22 mouse cellular contexts compared by ENCODE assay signal in genomic region chr6:9083851-9084250, GRCm38 (mm10).
A peak's percentile ranks its signal among the peaks of the same experiment; 100 is the strongest.
DNase-seq lines count a peak whose midpoint lies in the region; ATAC-seq lines count a peak whose summit lies in the region.
"Had no signal": no experiment of that assay in that cellular context is flagged by ENCODE, and none has a peak within 500 bp of the region (broad histone marks: within the 10 kb centered on the region; RNA-seq: fewer than 3 reads in every experiment).

No protein-coding gene starts in this region.

- no peak overlapping the region for H3K4me2 ChIP-seq in embryonic facial prominence, embryonic 14.5 days (ENCODE audit: low read depth, low read length)
- H3K4me2 ChIP-seq in hindbrain, embryonic 14.5 days (replicated peaks), result no peak overlapping the region
- H3K4me2 ChIP-seq: embryonic facial prominence, embryonic 12.5 days; forebrain, embryonic 12.5 days; heart, embryonic 11.5 days; heart, embryonic 15.5 days; hindbrain, embryonic 15.5 days had no signal

- no peak overlapping the region for H3K4me3 ChIP-seq in embryonic facial prominence, embryonic 14.5 days (ENCODE audit: low read depth, low read length)
- H3K4me3 ChIP-seq in embryonic facial prominence, embryonic 10.5 days, result no peak overlapping the region
- no peak overlapping the region for H3K4me3 ChIP-seq in limb, embryonic 10.5 days
- no peak overlapping the region for H3K4me3 ChIP-seq in hindbrain, embryonic 14.5 days (replicated peaks; ENCODE audit: low read length)
- H3K4me3 ChIP-seq: embryonic facial prominence, embryonic 12.5 days; forebrain, embryonic 12.5 days; heart, adult 2 months; heart, embryonic 15.5 days; hindbrain, embryonic 10.5 days; hindbrain, embryonic 15.5 days had no signal

- no peak overlapping the region for H3K9ac ChIP-seq in embryonic facial prominence, embryonic 14.5 days (ENCODE audit: low read depth, low read length)
- H3K9ac ChIP-seq in hindbrain, embryonic 14.5 days, result no peak overlapping the region
- H3K9ac ChIP-seq: embryonic facial prominence, embryonic 12.5 days; forebrain, embryonic 12.5 days; heart, embryonic 15.5 days; hindbrain, embryonic 15.5 days had no signal

- no peaks in the 10 kb centered on the region for H3K9me3 ChIP-seq in embryonic facial prominence, embryonic 14.5 days (ENCODE audit: control insufficient read depth, low read length)
- H3K9me3 ChIP-seq in embryonic facial prominence, embryonic 10.5 days, result no peaks in the 10 kb centered on the region
- H3K9me3 ChIP-seq in limb, embryonic 10.5 days (replicated peaks), result no peaks in the 10 kb centered on the region
- H3K9me3 ChIP-seq in hindbrain, embryonic 14.5 days (ENCODE audit: control insufficient read depth, low read length), result no peaks in the 10 kb centered on the region
- H3K9me3 ChIP-seq: embryonic facial prominence, embryonic 12.5 days; forebrain, embryonic 12.5 days; heart, embryonic 15.5 days; hindbrain, embryonic 10.5 days; hindbrain, embryonic 15.5 days had no signal

- no peaks in the 10 kb centered on the region for H3K36me3 ChIP-seq in embryonic facial prominence, embryonic 14.5 days (ENCODE audit: control insufficient read depth, insufficient read depth, low read length)
- no peaks in the 10 kb centered on the region for H3K36me3 ChIP-seq in embryonic facial prominence, embryonic 10.5 days (replicated peaks)
- no peaks in the 10 kb centered on the region for H3K36me3 ChIP-seq in limb, embryonic 10.5 days
- no peaks in the 10 kb centered on the region for H3K36me3 ChIP-seq in hindbrain, embryonic 14.5 days (replicated peaks; ENCODE audit: control insufficient read depth, insufficient read depth)
- H3K36me3 ChIP-seq: embryonic facial prominence, embryonic 12.5 days; forebrain, embryonic 12.5 days; heart, embryonic 15.5 days; hindbrain, embryonic 10.5 days; hindbrain, embryonic 15.5 days had no signal

- no peak overlapping the region for H3K27ac ChIP-seq in embryonic facial prominence, embryonic 14.5 days (replicated peaks; ENCODE audit: low read depth, low read length)
- no peak overlapping the region for H3K27ac ChIP-seq in embryonic facial prominence, embryonic 10.5 days (replicated peaks)
- H3K27ac ChIP-seq in limb, embryonic 10.5 days, result no peak overlapping the region
- no peak overlapping the region for H3K27ac ChIP-seq in hindbrain, embryonic 14.5 days
- H3K27ac ChIP-seq: embryonic facial prominence, embryonic 12.5 days; forebrain, embryonic 12.5 days; heart, adult 2 months; heart, embryonic 15.5 days; hindbrain, embryonic 10.5 days; hindbrain, embryonic 15.5 days had no signal

- no peak for ATAC-seq in embryonic facial prominence, embryonic 14.5 days (ENCODE audit: low read depth)
- no peak for ATAC-seq in hindbrain, embryonic 14.5 days (ENCODE audit: low FRiP score)
- ATAC-seq: forebrain, embryonic 16.5 days; intestine, postnatal 0 days had no signal

- no peaks in the 10 kb centered on the region for H3K27me3 ChIP-seq in embryonic facial prominence, embryonic 14.5 days (replicated peaks; ENCODE audit: control insufficient read depth, insufficient read depth, low read length)
- H3K27me3 ChIP-seq in embryonic facial prominence, embryonic 10.5 days (replicated peaks; ENCODE audit: low read depth, poor library complexity, severe bottlenecking), result no peaks in the 10 kb centered on the region
- H3K27me3 ChIP-seq in limb, embryonic 10.5 days (ENCODE audit: low read depth, poor library complexity, severe bottlenecking), result no peaks in the 10 kb centered on the region
- no peaks in the 10 kb centered on the region for H3K27me3 ChIP-seq in hindbrain, embryonic 14.5 days (ENCODE audit: control insufficient read depth, insufficient read depth, low read length)
- H3K27me3 ChIP-seq: embryonic facial prominence, embryonic 12.5 days; forebrain, embryonic 12.5 days; heart, embryonic 15.5 days; hindbrain, embryonic 15.5 days had no signal

- 42% methylated on average over 3 of the region's 3 CpGs for WGBS in embryonic facial prominence, embryonic 14.5 days
- WGBS in embryonic facial prominence, embryonic 10.5 days, result 76% methylated on average over 3 of the region's 3 CpGs
- 88% methylated on average over 3 of the region's 3 CpGs for WGBS in limb, embryonic 10.5 days
- 77% methylated on average over 3 of the region's 3 CpGs for WGBS in hindbrain, embryonic 14.5 days

- DNase-seq in embryonic facial prominence, embryonic 14.5 days (ENCODE audit: low spot score), result peak; percentile 29
- no peak for DNase-seq in embryonic facial prominence, embryonic 10.5 days (ENCODE audit: low spot score)
- peak; percentile 13 for DNase-seq in cerebellum, adult 8-10 months
- DNase-seq in cerebellum, adult 9-11 months, result peak; percentile 17
- DNase-seq in cerebellum, postnatal 36 days, result peak; percentile 27 to 50
- DNase-seq in limb, embryonic 10.5 days (ENCODE audit: low spot score), result no peak
- no peak for DNase-seq in hindbrain, embryonic 14.5 days (ENCODE audit: low spot score)
- DNase-seq: adrenal gland, adult 2 months; adrenal gland, postnatal 25 days; embryo, embryonic 11 days; gastrocnemius, postnatal 10 days; heart, adult 2 months; heart, postnatal 14 days; kidney, adult 8-10 months had no signal

- no peaks in the 10 kb centered on the region for H3K4me1 ChIP-seq in embryonic facial prominence, embryonic 14.5 days (ENCODE audit: control insufficient read depth, insufficient read depth, low read length)
- no peaks in the 10 kb centered on the region for H3K4me1 ChIP-seq in embryonic facial prominence, embryonic 10.5 days
- H3K4me1 ChIP-seq in limb, embryonic 10.5 days, result no peaks in the 10 kb centered on the region
- H3K4me1 ChIP-seq in hindbrain, embryonic 14.5 days (replicated peaks; ENCODE audit: control insufficient read depth, insufficient read depth, low read length), result no peaks in the 10 kb centered on the region
- H3K4me1 ChIP-seq: embryonic facial prominence, embryonic 12.5 days; forebrain, embryonic 12.5 days; heart, embryonic 15.5 days; hindbrain, embryonic 10.5 days; hindbrain, embryonic 15.5 days had no signal

Comparison
In these comparisons a context has a peak if more than half of its experiments do, and no peak if none do; other contexts are left out.
1. DNase-seq: peak in embryonic facial prominence, embryonic 14.5 days (single experiment), cerebellum, adult 8-10 months (single experiment), cerebellum, adult 9-11 months (single experiment) and cerebellum, postnatal 36 days (2 of 2); none in embryonic facial prominence, embryonic 10.5 days (single experiment), limb, embryonic 10.5 days (single experiment) and hindbrain, embryonic 14.5 days (single experiment).